11 mouse cellular contexts compared by ENCODE assay signal in genomic region chr6:54531048-54531481, GRCm38 (mm10). TPM values are rescaled to one million over a fixed set of nuclear protein-coding genes. Genes with fewer than 3 reads are reported as not detected.
A peak's percentile ranks its signal among the peaks of the same experiment; 100 is the strongest.
DNase-seq lines count a peak whose midpoint lies in the region; ATAC-seq and TF ChIP-seq lines count a peak whose summit lies in the region.
"Had no signal": no experiment of that assay in that cellular context is flagged by ENCODE, and none has a peak within 500 bp of the region (broad histone marks: within the 10 kb centered on the region; RNA-seq: fewer than 3 reads in every experiment).

No protein-coding gene starts in this region.

- H3K4me2 ChIP-seq in embryonic facial prominence, embryonic 11.5 days (ENCODE audit: low read depth, low read length), result no peak overlapping the region
- no peak overlapping the region for H3K4me2 ChIP-seq in hindbrain, embryonic 14.5 days (replicated peaks)
- no peak overlapping the region for H3K4me2 ChIP-seq in midbrain, postnatal 0 days (ENCODE audit: low read depth, low read length, poor library complexity, severe bottlenecking)
- H3K4me2 ChIP-seq: limb, embryonic 13.5 days had no signal

- no peaks in the 10 kb centered on the region for H3K9me3 ChIP-seq in embryonic facial prominence, embryonic 11.5 days (replicated peaks; ENCODE audit: control insufficient read depth, low read length)
- no peaks in the 10 kb centered on the region for H3K9me3 ChIP-seq in embryonic facial prominence, embryonic 10.5 days
- H3K9me3 ChIP-seq in megakaryocyte, embryonic 14.5 days, result no peaks in the 10 kb centered on the region
- no peaks in the 10 kb centered on the region for H3K9me3 ChIP-seq in hindbrain, embryonic 14.5 days (ENCODE audit: control insufficient read depth, low read length)
- no peaks in the 10 kb centered on the region for H3K9me3 ChIP-seq in midbrain, postnatal 0 days (ENCODE audit: low read length)
- H3K9me3 ChIP-seq: limb, embryonic 13.5 days had no signal

- no peaks in the 10 kb centered on the region for H3K4me1 ChIP-seq in embryonic facial prominence, embryonic 11.5 days (ENCODE audit: control insufficient read depth, insufficient read depth, low read length)
- peaks cover 7% of the 10 kb centered on the region for H3K4me1 ChIP-seq in embryonic facial prominence, embryonic 10.5 days
- peaks cover 60% of the 10 kb centered on the region for H3K4me1 ChIP-seq in megakaryocyte, embryonic 14.5 days
- H3K4me1 ChIP-seq in hindbrain, embryonic 14.5 days (replicated peaks; ENCODE audit: control insufficient read depth, insufficient read depth, low read length), result peaks cover 7% of the 10 kb centered on the region; the same call in 1 of the 2 replicates
- H3K4me1 ChIP-seq in midbrain, postnatal 0 days (ENCODE audit: insufficient read depth, low read length), result no peaks in the 10 kb centered on the region

- 64% methylated on average over 8 of the region's 8 CpGs for WGBS in embryonic facial prominence, embryonic 11.5 days
- WGBS in embryonic facial prominence, embryonic 10.5 days, result 70% methylated on average over 8 of the region's 8 CpGs
- WGBS in hindbrain, embryonic 14.5 days, result 47% methylated on average over 8 of the region's 8 CpGs
- 31% methylated on average over 8 of the region's 8 CpGs for WGBS in midbrain, postnatal 0 days

- no peak overlapping the region for H3K27ac ChIP-seq in embryonic facial prominence, embryonic 11.5 days (replicated peaks; ENCODE audit: low read depth, low read length)
- H3K27ac ChIP-seq in embryonic facial prominence, embryonic 10.5 days (replicated peaks), result no peak overlapping the region
- peak overlapping the region; percentile 26 for H3K27ac ChIP-seq in hindbrain, embryonic 14.5 days
- H3K27ac ChIP-seq in midbrain, postnatal 0 days (ENCODE audit: low read depth, low read length), result no peak overlapping the region
- H3K27ac ChIP-seq: limb, embryonic 13.5 days had no signal

- no peak overlapping the region for H3K9ac ChIP-seq in embryonic facial prominence, embryonic 11.5 days (replicated peaks; ENCODE audit: low read length)
- no peak overlapping the region for H3K9ac ChIP-seq in hindbrain, embryonic 14.5 days
- H3K9ac ChIP-seq in midbrain, postnatal 0 days (replicated peaks; ENCODE audit: low read length, poor library complexity, severe bottlenecking), result no peak overlapping the region
- H3K9ac ChIP-seq: limb, embryonic 13.5 days had no signal

- DNase-seq in embryonic facial prominence, embryonic 11.5 days (ENCODE audit: low spot score), result peak; percentile 25
- no peak for DNase-seq in embryonic facial prominence, embryonic 10.5 days (ENCODE audit: low spot score)
- DNase-seq in hindbrain, embryonic 14.5 days (ENCODE audit: low spot score), result no peak
- DNase-seq in midbrain, postnatal 0 days (ENCODE audit: low spot score), result peak; percentile 69
- no peak for DNase-seq in ovary, adult 18-20 months (ENCODE audit: low spot score)
- DNase-seq in thymus, adult 18-20 months, result no peak
- DNase-seq: thymus, postnatal 4 days had no signal

- TF ChIP-seq CTCF in midbrain, postnatal 0 days (IDR thresholded peaks at IDR 0.05), result no peak

- no peak overlapping the region for H3K4me3 ChIP-seq in embryonic facial prominence, embryonic 11.5 days (ENCODE audit: low read depth, low read length)
- no peak overlapping the region for H3K4me3 ChIP-seq in embryonic facial prominence, embryonic 10.5 days
- H3K4me3 ChIP-seq in megakaryocyte, embryonic 14.5 days (replicated peaks), result peak overlapping the region; percentile 73
- no peak overlapping the region for H3K4me3 ChIP-seq in hindbrain, embryonic 14.5 days (replicated peaks; ENCODE audit: low read length)
- no peak overlapping the region for H3K4me3 ChIP-seq in midbrain, postnatal 0 days (ENCODE audit: low read depth, low read length)
- H3K4me3 ChIP-seq: limb, embryonic 13.5 days had no signal

- H3K27me3 ChIP-seq in embryonic facial prominence, embryonic 11.5 days (ENCODE audit: control insufficient read depth, insufficient read depth, low read length), result no peaks in the 10 kb centered on the region
- H3K27me3 ChIP-seq in embryonic facial prominence, embryonic 10.5 days (replicated peaks; ENCODE audit: low read depth, poor library complexity, severe bottlenecking), result no peaks in the 10 kb centered on the region; the same call in 1 of the 2 replicates
- H3K27me3 ChIP-seq in megakaryocyte, embryonic 14.5 days (replicated peaks), result peaks cover 26% of the 10 kb centered on the region
- no peaks in the 10 kb centered on the region for H3K27me3 ChIP-seq in hindbrain, embryonic 14.5 days (ENCODE audit: control insufficient read depth, insufficient read depth, low read length)
- H3K27me3 ChIP-seq in midbrain, postnatal 0 days (ENCODE audit: insufficient read depth, low read length), result no peaks in the 10 kb centered on the region

- H3K36me3 ChIP-seq in embryonic facial prominence, embryonic 11.5 days (replicated peaks; ENCODE audit: control insufficient read depth, insufficient read depth, low read depth, low read length), result no peaks in the 10 kb centered on the region
- H3K36me3 ChIP-seq in embryonic facial prominence, embryonic 10.5 days (replicated peaks), result no peaks in the 10 kb centered on the region
- no peaks in the 10 kb centered on the region for H3K36me3 ChIP-seq in megakaryocyte, embryonic 14.5 days (replicated peaks; ENCODE audit: low read length)
- H3K36me3 ChIP-seq in hindbrain, embryonic 14.5 days (replicated peaks; ENCODE audit: control insufficient read depth, insufficient read depth), result no peaks in the 10 kb centered on the region; the same call in none of the 2 replicates
- H3K36me3 ChIP-seq in midbrain, postnatal 0 days (ENCODE audit: insufficient read depth, low read length), result 0 out of 2 replicates have a peak, but pooled peaks cover 4% of the 10 kb centered on the region
- H3K36me3 ChIP-seq: limb, embryonic 13.5 days had no signal

- no peak for ATAC-seq in embryonic facial prominence, embryonic 11.5 days (replicated peaks; ENCODE audit: insufficient number of reproducible peaks, low FRiP score, low TSS enrichment, low read depth)
- ATAC-seq in megakaryocyte, adult 5-6 weeks (ENCODE audit: poor library complexity, severe bottlenecking), result no peak
- ATAC-seq in hindbrain, embryonic 14.5 days (ENCODE audit: low FRiP score), result peak; percentile 60; the same call in 1 of the 2 replicates
- peak; percentile 68 for ATAC-seq in midbrain, postnatal 0 days (ENCODE audit: low FRiP score)

RNA-seq across cellular contexts. Expression of gene Scrn1, which starts 35.2 kb away (rescaled TPM):
- 24.4 and 25.4 TPM in 2 replicates for polyA plus RNA-seq in embryonic facial prominence, embryonic 11.5 days (2014; fragmentation: Nextera tagmentation; extraction: Ambion mirVana)
- 20.0 and 24.0 TPM in 2 replicates for polyA plus RNA-seq in embryonic facial prominence, embryonic 10.5 days (2016; fragmentation: Nextera tagmentation; extraction: Ambion mirVana)
- 13.5 TPM in 1 of 2 replicates, not detected in the other for polyA plus RNA-seq in megakaryocyte, embryonic 14.5 days (2012; ENCODE audit: insufficient read depth, low replicate concordance)
- not detected in 2 replicates for total RNA-seq in megakaryocyte, adult 5-6 weeks (2015)
- not detected in 2 replicates for total RNA-seq in megakaryocyte, adult 5-6 weeks (2017)
- polyA plus RNA-seq in hindbrain, embryonic 14.5 days (2014; fragmentation: Nextera tagmentation; extraction: Ambion mirVana), result 103 and 105 TPM in 2 replicates
- total RNA-seq in midbrain, postnatal 0 days (2014; rRNA removed), result 127 and 136 TPM in 2 replicates
- 96.8 and 113 TPM in 2 replicates for polyA plus RNA-seq in midbrain, postnatal 0 days (2015; fragmentation: Nextera tagmentation; extraction: Ambion mirVana)
- total RNA-seq: common myeloid progenitor, adult 5-6 weeks had no signal

Comparison
In these comparisons a context has a peak if more than half of its experiments do, and no peak if none do; other contexts are left out.
1. DNase-seq: peak in embryonic facial prominence, embryonic 11.5 days (single experiment) and midbrain, postnatal 0 days (single experiment); none in embryonic facial prominence, embryonic 10.5 days (single experiment), hindbrain, embryonic 14.5 days (single experiment), ovary, adult 18-20 months (single experiment) and thymus, adult 18-20 months (0 of 2).
2. ATAC-seq: peak in hindbrain, embryonic 14.5 days (single experiment) and midbrain, postnatal 0 days (single experiment); none in embryonic facial prominence, embryonic 11.5 days (single experiment) and megakaryocyte, adult 5-6 weeks (single experiment).